8 mouse cellular contexts compared by ENCODE assay signal in the genomic region with DNA sequence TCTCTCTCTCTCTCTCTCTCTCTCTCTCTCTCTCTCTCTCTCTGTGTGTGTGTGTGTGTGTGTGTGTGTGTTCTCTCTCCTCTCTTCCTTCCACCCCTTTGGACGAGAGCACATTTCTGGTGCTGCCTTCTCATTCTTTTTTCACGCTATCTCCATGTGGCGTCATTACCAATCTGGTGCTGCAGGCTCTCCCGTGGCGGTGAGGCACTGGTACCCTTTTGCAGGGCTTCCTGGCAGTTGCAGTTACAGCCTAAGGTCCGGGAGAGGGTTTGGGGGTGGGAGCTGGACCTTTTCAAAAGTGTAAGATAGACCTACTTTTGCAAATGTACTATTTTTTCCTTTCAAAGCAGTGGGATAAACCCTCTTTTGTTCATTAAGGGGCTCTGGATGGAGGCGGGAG. TPM values are rescaled to one million over a fixed set of nuclear protein-coding genes. Genes with fewer than 3 reads are reported as not detected.
DNase-seq lines count a peak whose midpoint lies in the region; ATAC-seq and TF ChIP-seq lines count a peak whose summit lies in the region.

No protein-coding gene starts in this region.

- H3K27ac ChIP-seq in cortical plate, adult 2 months (ENCODE audit: insufficient read depth, low read length) = peak overlapping the region; percentile 100
- peak overlapping the region; percentile 98 for H3K27ac ChIP-seq in hindbrain, embryonic 15.5 days (replicated peaks)
- H3K27ac ChIP-seq in midbrain, embryonic 15.5 days = peak overlapping the region; percentile 93; the same call in 1 of the 2 replicates

- H3K4me2 ChIP-seq in hindbrain, embryonic 15.5 days = peak overlapping the region; percentile 75
- peak overlapping the region; percentile 59 for H3K4me2 ChIP-seq in midbrain, embryonic 15.5 days

- no peak for TF ChIP-seq CTCF in cortical plate, adult 2 months (IDR thresholded peaks at IDR 0.05; ENCODE audit: extremely low read depth, insufficient read depth, low read length)

- H3K27me3 ChIP-seq in hindbrain, embryonic 15.5 days = no peaks in the 10 kb centered on the region
- H3K27me3 ChIP-seq in midbrain, embryonic 15.5 days (replicated peaks) = no peaks in the 10 kb centered on the region

- H3K4me3 ChIP-seq in cortical plate, adult 2 months (ENCODE audit: insufficient read depth, low read length) = peak overlapping the region; percentile 99
- H3K4me3 ChIP-seq in hindbrain, embryonic 15.5 days = peak overlapping the region; percentile 98
- H3K4me3 ChIP-seq in midbrain, embryonic 15.5 days = peak overlapping the region; percentile 74

- peaks cover 11% of the 10 kb centered on the region for H3K4me1 ChIP-seq in cortical plate, adult 2 months (ENCODE audit: control insufficient read depth, insufficient read depth, low read length)
- H3K4me1 ChIP-seq in hindbrain, embryonic 15.5 days (replicated peaks) = peaks cover 41% of the 10 kb centered on the region
- H3K4me1 ChIP-seq in midbrain, embryonic 15.5 days = peaks cover 30% of the 10 kb centered on the region

- no peaks in the 10 kb centered on the region for H3K36me3 ChIP-seq in hindbrain, embryonic 15.5 days
- H3K36me3 ChIP-seq in midbrain, embryonic 15.5 days (replicated peaks) = no peaks in the 10 kb centered on the region

- H3K9ac ChIP-seq in hindbrain, embryonic 15.5 days = peak overlapping the region; percentile 98
- peak overlapping the region; percentile 91 for H3K9ac ChIP-seq in midbrain, embryonic 15.5 days

- WGBS in hindbrain, embryonic 15.5 days = 8% methylated on average over 7 of the region's 7 CpGs
- 7% methylated on average over 7 of the region's 7 CpGs for WGBS in midbrain, embryonic 15.5 days

- ATAC-seq in hindbrain, embryonic 15.5 days (ENCODE audit: low FRiP score, low read depth) = no peak
- 0 out of 2 replicates have a peak, but pooled peaks have one; percentile 5 for ATAC-seq in midbrain, embryonic 15.5 days (replicated peaks)

- TF ChIP-seq POLR2A in cortical plate, adult 2 months (IDR thresholded peaks at IDR 0.05; ENCODE audit: extremely low read depth, insufficient read depth, low read length) = no peak

- peak; percentile 46 to 60 for DNase-seq in frontal cortex, postnatal 36 days (ENCODE audit: low spot score in 2 of 2)
- DNase-seq in frontal cortex, postnatal 14 days (ENCODE audit: low spot score in 2 of 2) = no peak
- DNase-seq in 416B (ENCODE audit: low read depth) = peak; percentile 60
- no peak for DNase-seq in adrenal gland, postnatal 36 days
- DNase-seq in urinary bladder, postnatal 25 days (ENCODE audit: low spot score) = no peak

- H3K9me3 ChIP-seq in hindbrain, embryonic 15.5 days = no peaks in the 10 kb centered on the region
- H3K9me3 ChIP-seq in midbrain, embryonic 15.5 days = no peaks in the 10 kb centered on the region

RNA-seq across cellular contexts. Expression of gene Ank, which starts 1.2 kb away (rescaled TPM):
- 225 and 231 TPM in 2 replicates for polyA plus RNA-seq in cortical plate, adult 2 months (2012; rRNA removed)
- polyA plus RNA-seq in hindbrain, embryonic 15.5 days (2015; fragmentation: Nextera tagmentation; extraction: Ambion mirVana) = 16.5 and 17.9 TPM in 2 replicates
- 12.9 and 13.2 TPM in 2 replicates for polyA plus RNA-seq in midbrain, embryonic 15.5 days (2015; fragmentation: Nextera tagmentation; extraction: Ambion mirVana)
- total RNA-seq in adrenal gland, postnatal 36 days (2021) = 10 to 100 TPM; 43.8 to 56.4 TPM

Comparison
In these comparisons a context has a peak if more than half of its experiments do, and no peak if none do; other contexts are left out.
1. DNase-seq: peak in frontal cortex, postnatal 36 days (2 of 2) and 416B (single experiment); none in frontal cortex, postnatal 14 days (0 of 2), adrenal gland, postnatal 36 days (0 of 2) and urinary bladder, postnatal 25 days (single experiment).
2. RNA of gene Ank, which starts 1.2 kb away (polyA plus RNA-seq): 225 to 231 TPM in cortical plate, adult 2 months; 16.5 to 17.9 TPM in hindbrain, embryonic 15.5 days and 12.9 to 13.2 TPM in midbrain, embryonic 15.5 days; every median in the first group is over 10 times any median in the second.
3. Peak in every context shown above with its lines, with median percentiles within 50 percentile points of each other: H3K27ac ChIP-seq and H3K4me3 ChIP-seq.